Mouse (Mus musculus) MEL (cell line): Measurements from ENCODE around the gene Gpr1.

Source experiments
- CTCF ChIP-seq, 3 experiments: IDR thresholded peaks in 2 of 3; conservative IDR thresholded peaks in 1 of 3; 2 replicates each; pipeline ENCODE4 v1.5.1; 2011 to 2012; ENCODE audit warnings: low read length in 3 of 3, low read depth in 2 of 3, mild to moderate bottlenecking in 2 of 3, improper control_type of control experiment in 1 of 3, inconsistent platforms in 1 of 3, mixed read lengths in 1 of 3, moderate library complexity in 1 of 3; ENCODE audit not compliant: control insufficient read depth in 1 of 3, insufficient read depth in 1 of 3, poor library complexity in 1 of 3, severe bottlenecking in 1 of 3
- EP300 ChIP-seq, 2 experiments: IDR thresholded peaks; 2 replicates each; pipeline ENCODE4 v1.6.1; 2011; ENCODE audit warnings: improper control_type of control experiment in 2 of 2, low read length in 2 of 2, low read depth in 1 of 2, mild to moderate bottlenecking in 1 of 2
- MAFK ChIP-seq: IDR thresholded peaks from 2 replicates; pipeline ENCODE4 v1.6.1; 2011; ENCODE audit warnings: low read depth, mild to moderate bottlenecking, low read length, improper control_type of control experiment, borderline replicate concordance
- MAX ChIP-seq: IDR thresholded peaks from 2 replicates; pipeline ENCODE4 v1.6.1; 2011; ENCODE audit warnings: low read length, improper control_type of control experiment
- MYC ChIP-seq: IDR thresholded peaks from 2 replicates; pipeline ENCODE4 v1.6.1; 2011; ENCODE audit warnings: low read depth, mild to moderate bottlenecking, low read length, improper control_type of control experiment, moderate library complexity
- POLR2A ChIP-seq, 2 experiments: IDR thresholded peaks; 2 replicates each; pipeline ENCODE4 v1.6.1; 2011 to 2012; ENCODE audit warnings: low read length in 2 of 2, mild to moderate bottlenecking in 2 of 2, control low read depth in 1 of 2, improper control_type of control experiment in 1 of 2, low read depth in 1 of 2, moderate library complexity in 1 of 2; ENCODE audit not compliant: control insufficient read depth in 1 of 2, insufficient read depth in 1 of 2, poor library complexity in 1 of 2
- RAD21 ChIP-seq: IDR thresholded peaks from 2 replicates; pipeline ENCODE4 v1.6.1; 2011; ENCODE audit warnings: mild to moderate bottlenecking, low read depth, low read length, improper control_type of control experiment
- SIN3A ChIP-seq: IDR thresholded peaks from 2 replicates; pipeline ENCODE4 v1.6.1; 2012; ENCODE audit warnings: low read length, improper control_type of control experiment, inconsistent platforms
- USF1 ChIP-seq: IDR thresholded peaks from 2 replicates; pipeline ENCODE4 v1.6.1; 2014; ENCODE audit warnings: low read depth, mild to moderate bottlenecking, inconsistent platforms, low read length, improper control_type of control experiment, moderate library complexity

DNA sequence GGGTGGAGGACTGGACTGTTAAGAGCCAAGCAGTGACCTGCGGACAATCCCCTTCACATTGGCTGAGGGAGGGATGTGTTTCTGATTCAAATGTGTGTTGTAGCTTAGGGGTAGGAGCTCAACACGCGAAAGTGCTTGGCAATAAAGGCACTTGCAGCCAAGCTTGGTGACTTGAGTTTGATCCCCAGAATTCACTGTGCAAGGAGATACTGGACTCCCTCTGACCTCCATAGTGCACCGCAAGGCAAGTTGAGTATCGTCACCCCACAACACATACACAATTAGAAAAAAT, 46.3 kb upstream of the Gpr1 start:
- TF ChIP-seq POLR2A (IDR thresholded peaks at IDR 0.05; ENCODE audit: control insufficient read depth in 1 of 2, insufficient read depth in 1 of 2, low read depth in 1 of 2, low read length in 2 of 2, poor library complexity in 1 of 2) = no peak
- no peak for TF ChIP-seq SIN3A
- TF ChIP-seq MAFK = no peak
- TF ChIP-seq MYC = no peak
- TF ChIP-seq USF1 = no peak
- TF ChIP-seq MAX = no peak
- no peak for TF ChIP-seq EP300 (IDR thresholded peaks at IDR 0.05; ENCODE audit: low read depth in 1 of 2, low read length in 2 of 2)
- TF ChIP-seq RAD21 = no peak
- no peak for TF ChIP-seq CTCF (IDR thresholded peaks at IDR 0.05 in 2 of 3, conservative IDR thresholded peaks at IDR 0.05 in 1 of 3; ENCODE audit: control insufficient read depth in 1 of 3, insufficient read depth in 1 of 3, low read depth in 2 of 3, low read length in 3 of 3, poor library complexity in 1 of 3, severe bottlenecking in 1 of 3)
